Mouse (Mus musculus): ENCODE data around the gene Olfr1344.

GRCm38 (mm10) chr7:6455868-6456267 lies 17.4 kb downstream of the Olfr1344 start, which contains the start of gene Olfr1336:
- TF ChIP-seq GATA1 (IDR thresholded peaks at IDR 0.05; ENCODE audit: low read length) (no peak), TAL1 (IDR thresholded peaks at IDR 0.05; ENCODE audit: low read length) (no peak)

All from erythroblast, embryonic 14.5 days (primary cell).